Mouse (Mus musculus): Measurements from ENCODE around the gene Slc8a2. TPM values are rescaled to one million over a fixed set of nuclear protein-coding genes. Genes with fewer than 3 reads are reported as not detected.

The Slc8a2 gene
- total and polyA plus RNA-seq, 3 experiments = 0.04 to 0.10 TPM; not detected in 1

DNA sequence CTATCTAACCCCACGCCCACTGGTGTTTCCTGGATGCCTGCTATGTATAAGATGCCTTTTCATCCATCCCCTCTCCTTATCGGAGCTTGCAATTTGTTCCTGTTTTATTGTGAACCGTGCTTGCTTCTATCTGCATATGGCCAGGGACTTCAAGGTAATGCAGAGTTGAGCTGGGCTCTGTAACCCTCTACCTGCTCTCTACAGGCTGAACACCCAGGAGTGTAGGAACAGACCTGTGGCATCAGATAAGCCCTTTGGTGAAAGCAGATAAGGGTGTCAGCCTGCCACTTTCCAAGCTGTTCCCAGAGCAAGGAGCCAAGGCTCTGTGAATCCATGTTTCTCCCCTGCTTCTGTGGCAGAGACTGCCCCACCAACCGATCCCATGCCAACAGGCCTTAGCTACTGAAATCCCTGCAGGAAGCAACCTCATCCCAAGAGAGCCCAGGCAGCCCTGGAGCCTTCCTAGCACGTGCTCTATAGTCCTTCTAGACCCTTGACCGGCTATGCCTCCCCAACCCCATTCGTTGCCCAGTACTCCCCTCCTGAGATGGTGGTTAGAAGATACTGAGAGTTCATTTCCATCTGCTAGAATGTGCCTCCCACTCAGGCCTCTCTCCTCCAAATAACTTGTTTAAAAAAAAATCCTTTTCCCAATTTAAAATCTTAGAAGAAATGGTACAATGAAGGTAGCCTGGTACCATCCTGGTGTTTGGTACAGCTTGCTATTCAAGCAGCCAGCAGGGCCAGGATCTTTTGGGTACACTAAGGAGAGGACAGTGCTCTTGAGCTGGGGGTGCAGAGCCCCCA, 18.1 kb upstream of the Slc8a2 start:
- Histone ChIP-seq H3K27ac (ENCODE audit: insufficient read depth, low read depth) (no peak overlapping the region), H3K36me3 (replicated peaks in 1 of 2; ENCODE audit: control insufficient read depth in 1 of 2, insufficient read depth in 1 of 2, low read length in 1 of 2) (peaks cover 89 to 100% of the 10 kb centered on the region in 2 experiments), H3K4me2 (ENCODE audit: insufficient read depth, low read depth, poor library complexity, severe bottlenecking) (no peak overlapping the region), H3K9ac (ENCODE audit: insufficient read depth, low read depth) (no peak overlapping the region), H3K27me3 (replicated peaks) (no peaks in the 10 kb centered on the region), H3K4me3 (replicated peaks in 1 of 3; ENCODE audit: low read depth in 2 of 3, low read length in 2 of 3, poor library complexity in 1 of 3) (no peak overlapping the region), H3K4me1 (ENCODE audit: control insufficient read depth in 1 of 2, insufficient read depth in 2 of 2) (peaks cover 10 to 45% of the 10 kb centered on the region in 2 experiments), H3K9me3 (replicated peaks; ENCODE audit: low read length) (no peaks in the 10 kb centered on the region), H3K79me2 (replicated peaks; ENCODE audit: control insufficient read depth, extremely low read depth, insufficient read depth, poor library complexity, severe bottlenecking) (no peaks in the 10 kb centered on the region)
- in situ Hi-C loops (cut with MboI; ENCODE audit: low pct_ligation_motif_present, low pct_unique_long_range_greater_than_20kb, low sequenced_read_pairs) = no loop called here
- no peak for DNase-seq (ENCODE audit: extremely low read depth)
- dilution Hi-C loops (cut with MboI; ENCODE audit: extremely low pct_ligation_motif_present, extremely low pct_unique_long_range_greater_than_20kb, low sequenced_read_pairs) = no loop called here
- no peak for TF ChIP-seq RCOR1 (conservative IDR thresholded peaks at IDR 0.05; ENCODE audit: low read depth, low read length)
- TF ChIP-seq NRF1 (IDR thresholded peaks at IDR 0.05; ENCODE audit: low read depth, low read length) = no peak
- no peak for TF ChIP-seq MAX (IDR thresholded peaks at IDR 0.05; ENCODE audit: low read length)
- TF ChIP-seq RAD21 (IDR thresholded peaks at IDR 0.05; ENCODE audit: low read depth, low read length) = no peak
- TF ChIP-seq SIN3A (IDR thresholded peaks at IDR 0.05; ENCODE audit: low read length) = no peak
- TF ChIP-seq IRF4 (IDR thresholded peaks at IDR 0.05; ENCODE audit: low read depth, low read length) = no peak
- TF ChIP-seq JUND (conservative IDR thresholded peaks at IDR 0.05; ENCODE audit: low read depth, low read length) = no peak
- no peak for TF ChIP-seq MYC (IDR thresholded peaks at IDR 0.05; ENCODE audit: low read depth, low read length)
- no peak for TF ChIP-seq HCFC1 (IDR thresholded peaks at IDR 0.05; ENCODE audit: low read depth, low read length)
- no peak for TF ChIP-seq ZKSCAN1 (IDR thresholded peaks at IDR 0.05; ENCODE audit: borderline replicate concordance, low read depth, low read length)
- TF ChIP-seq ETS1 (conservative IDR thresholded peaks at IDR 0.05; ENCODE audit: low read depth, low read length) = no peak
- TF ChIP-seq USF1 (IDR thresholded peaks at IDR 0.05; ENCODE audit: low read depth, low read length) = no peak
- TF ChIP-seq BHLHE40 (IDR thresholded peaks at IDR 0.05; ENCODE audit: low read depth, low read length) = no peak
- TF ChIP-seq ZNF384 (IDR thresholded peaks at IDR 0.05; ENCODE audit: low read depth, low read length) = no peak

DNA sequence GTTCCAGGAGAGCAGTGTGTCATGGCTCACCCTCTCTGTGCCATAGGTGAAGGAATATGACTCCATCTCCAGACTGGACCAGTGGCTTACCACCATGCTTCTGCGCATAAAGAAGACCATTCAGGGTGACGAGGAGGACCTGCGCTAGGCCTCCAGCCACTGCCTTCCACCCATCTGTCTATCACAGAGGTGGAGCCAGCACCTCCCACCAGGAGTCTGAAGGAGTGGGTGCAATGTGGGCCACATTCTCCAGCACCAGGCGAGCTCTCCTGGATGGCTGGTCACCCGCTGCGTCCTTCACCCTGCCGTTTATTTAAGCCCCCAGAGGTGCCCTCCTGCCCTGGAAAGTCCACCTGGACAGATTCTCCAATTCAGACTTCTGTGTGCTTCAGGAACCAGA, 13.2 kb upstream of the Slc8a2 start:
- no peak for DNase-seq (ENCODE audit: extremely low read depth)
- dilution Hi-C loops (cut with MboI; ENCODE audit: extremely low pct_ligation_motif_present, extremely low pct_unique_long_range_greater_than_20kb, low sequenced_read_pairs) (no loop called here), in situ Hi-C loops (cut with MboI; ENCODE audit: low pct_ligation_motif_present, low pct_unique_long_range_greater_than_20kb, low sequenced_read_pairs) (no loop called here)
- Histone ChIP-seq H3K4me2 (ENCODE audit: insufficient read depth, low read depth, poor library complexity, severe bottlenecking) (no peak overlapping the region), H3K27me3 (replicated peaks) (no peaks in the 10 kb centered on the region), H3K9me3 (replicated peaks; ENCODE audit: low read length) (no peaks in the 10 kb centered on the region), H3K4me1 (ENCODE audit: control insufficient read depth in 1 of 2, insufficient read depth in 2 of 2) (peaks cover 14 to 60% of the 10 kb centered on the region in 2 experiments), H3K36me3 (replicated peaks in 1 of 2; ENCODE audit: control insufficient read depth in 1 of 2, insufficient read depth in 1 of 2, low read length in 1 of 2) (peaks cover 64 to 74% of the 10 kb centered on the region in 2 experiments), H3K9ac (ENCODE audit: insufficient read depth, low read depth) (no peak overlapping the region), H3K27ac (ENCODE audit: insufficient read depth, low read depth) (no peak overlapping the region), H3K4me3 (replicated peaks in 1 of 3; ENCODE audit: low read depth in 2 of 3, low read length in 2 of 3, poor library complexity in 1 of 3) (no peak overlapping the region), H3K79me2 (replicated peaks; ENCODE audit: control insufficient read depth, extremely low read depth, insufficient read depth, poor library complexity, severe bottlenecking) (no peaks in the 10 kb centered on the region)
- TF ChIP-seq ETS1 (conservative IDR thresholded peaks at IDR 0.05; ENCODE audit: low read depth, low read length) = no peak
- no peak for TF ChIP-seq RCOR1 (conservative IDR thresholded peaks at IDR 0.05; ENCODE audit: low read depth, low read length)
- TF ChIP-seq EP300 (IDR thresholded peaks at IDR 0.05; ENCODE audit: low read length) = no peak
- TF ChIP-seq CTCF (conservative IDR thresholded peaks at IDR 0.05 in 1 of 2, IDR thresholded peaks at IDR 0.05 in 1 of 2; ENCODE audit: low read depth in 2 of 2, low read length in 2 of 2) = no peak
- TF ChIP-seq BHLHE40 (IDR thresholded peaks at IDR 0.05; ENCODE audit: low read depth, low read length) = no peak
- TF ChIP-seq RAD21 (IDR thresholded peaks at IDR 0.05; ENCODE audit: low read depth, low read length) = no peak
- TF ChIP-seq MAX (IDR thresholded peaks at IDR 0.05; ENCODE audit: low read length) = no peak
- TF ChIP-seq MAZ (IDR thresholded peaks at IDR 0.05; ENCODE audit: low read depth, low read length) = no peak
- TF ChIP-seq UBTF (IDR thresholded peaks at IDR 0.05; ENCODE audit: low read depth, low read length) = no peak
- TF ChIP-seq CHD2 (IDR thresholded peaks at IDR 0.05; ENCODE audit: low read length) = no peak
- no peak for TF ChIP-seq MEF2A (IDR thresholded peaks at IDR 0.05; ENCODE audit: borderline replicate concordance, low read depth, low read length)
- no peak for TF ChIP-seq POLR2A (IDR thresholded peaks at IDR 0.05; ENCODE audit: low read depth, low read length)
- TF ChIP-seq JUN (IDR thresholded peaks at IDR 0.05; ENCODE audit: insufficient read depth, low read depth, low read length) = no peak
- TF ChIP-seq TBP (conservative IDR thresholded peaks at IDR 0.05; ENCODE audit: low read depth, low read length) = no peak
- no peak for TF ChIP-seq TCF12 (IDR thresholded peaks at IDR 0.05; ENCODE audit: low read depth, low read length)
- TF ChIP-seq MXI1 (IDR thresholded peaks at IDR 0.05; ENCODE audit: low read depth, low read length) = no peak
- no peak for TF ChIP-seq GABPA (IDR thresholded peaks at IDR 0.05; ENCODE audit: insufficient replicate concordance, low read depth, low read length)
- no peak for TF ChIP-seq MYC (IDR thresholded peaks at IDR 0.05; ENCODE audit: low read depth, low read length)
- TF ChIP-seq HCFC1 (IDR thresholded peaks at IDR 0.05; ENCODE audit: low read depth, low read length) = no peak
- no peak for TF ChIP-seq MAFK (IDR thresholded peaks at IDR 0.05; ENCODE audit: insufficient replicate concordance, low read length)

All from CH12.LX (cell line).